In the genomic region with DNA sequence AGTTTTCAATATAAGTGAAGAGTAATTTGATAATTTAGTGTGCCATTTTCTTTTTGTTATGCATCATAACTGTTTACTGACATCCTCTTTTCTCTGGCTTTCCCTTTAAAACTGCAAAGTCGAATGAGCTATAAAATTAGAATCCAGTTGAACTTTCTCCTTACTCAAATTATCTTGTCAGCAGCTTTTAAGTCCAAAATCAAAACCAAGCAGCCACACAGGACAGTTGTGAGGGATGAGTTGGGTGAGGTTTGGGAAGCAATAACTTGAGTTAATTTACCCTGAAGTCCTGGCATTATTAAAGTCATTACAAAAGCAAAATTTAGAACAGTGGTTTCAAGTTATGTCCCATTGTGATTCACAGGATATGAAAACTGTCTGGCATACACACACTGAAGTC, we compare ENCODE assay signal across 19 mouse cellular contexts.
DNase-seq lines count a peak whose midpoint lies in the region; TF ChIP-seq lines count a peak whose summit lies in the region.
"Had no signal": no experiment of that assay in that cellular context is flagged by ENCODE, and none has a peak within 500 bp of the region (broad histone marks: within the 10 kb centered on the region; RNA-seq: fewer than 3 reads in every experiment).

No protein-coding gene starts in this region.

- 43% methylated on average over 1 of the region's 1 CpGs for WGBS in kidney, adult 2 months
- 71% methylated on average over 1 of the region's 1 CpGs for WGBS in macrophage (ENCODE audit: missing documents)

- peaks cover 93% of the 10 kb centered on the region for H3K79me2 ChIP-seq in macrophage (ENCODE audit: inconsistent target)

- DNase-seq in kidney, adult 2 months = peak; percentile 61
- DNase-seq in kidney, postnatal 25 days = no peak
- DNase-seq in left cerebral cortex, postnatal 25 days (ENCODE audit: low spot score in 2 of 2) = no peak
- DNase-seq: adrenal gland, adult 2 months; adrenal gland, postnatal 10 days; adrenal gland, postnatal 25 days; cerebellum, adult 11-12 months; cerebellum, adult 2 months; cerebellum, adult 9-10 months; cerebellum, postnatal 10 days; cerebellum, postnatal 36 days; embryo, embryonic 11 days had no signal

- no peak for TF ChIP-seq CTCF in kidney, adult 2 months (conservative IDR thresholded peaks at IDR 0.05; ENCODE audit: insufficient read depth, insufficient read length, low read depth, low read length)
- TF ChIP-seq CTCF in bone marrow macrophage, adult 2 months (IDR thresholded peaks at IDR 0.05; ENCODE audit: low read depth, low read length) = no peak

- TF ChIP-seq POLR2A in kidney, adult 2 months (IDR thresholded peaks at IDR 0.05; ENCODE audit: low read depth, low read length) = no peak
- TF ChIP-seq POLR2A in bone marrow macrophage, adult 2 months (IDR thresholded peaks at IDR 0.05; ENCODE audit: borderline replicate concordance, low read depth, low read length) = no peak

- no peaks in the 10 kb centered on the region for H3K36me3 ChIP-seq in kidney, adult 2 months (ENCODE audit: control insufficient read depth, insufficient read depth, low read length)
- H3K36me3 ChIP-seq in macrophage (ENCODE audit: inconsistent target) = no peaks in the 10 kb centered on the region
- H3K36me3 ChIP-seq: embryonic facial prominence, embryonic 15.5 days; forebrain, embryonic 12.5 days had no signal

- no peak overlapping the region for H3K4me3 ChIP-seq in kidney, adult 2 months (ENCODE audit: insufficient read depth, low read depth, low read length)
- no peak overlapping the region for H3K4me3 ChIP-seq in bone marrow macrophage, adult 2 months (ENCODE audit: insufficient read depth, low read length)
- H3K4me3 ChIP-seq in macrophage (ENCODE audit: inconsistent target) = no peak overlapping the region
- H3K4me3 ChIP-seq: embryonic facial prominence, embryonic 13.5 days; embryonic facial prominence, embryonic 15.5 days; erythroblast, embryonic 14.5 days; forebrain, embryonic 10.5 days; forebrain, embryonic 12.5 days had no signal

- peak overlapping the region; percentile 78; the same call in 1 of the 2 replicates for H3K27ac ChIP-seq in kidney, adult 2 months (ENCODE audit: insufficient read depth, low read depth, low read length)
- H3K27ac ChIP-seq in bone marrow macrophage, adult 2 months (ENCODE audit: insufficient read depth, low read depth, low read length) = peak overlapping the region; percentile 46
- H3K27ac ChIP-seq in macrophage = peak overlapping the region; percentile 29
- H3K27ac ChIP-seq: embryonic facial prominence, embryonic 13.5 days; embryonic facial prominence, embryonic 15.5 days; forebrain, embryonic 10.5 days; forebrain, embryonic 12.5 days had no signal

- peaks cover 2% of the 10 kb centered on the region; the same call in 1 of the 2 replicates for H3K4me1 ChIP-seq in kidney, adult 2 months (ENCODE audit: control insufficient read depth, insufficient read depth, low read length)
- peaks cover 19% of the 10 kb centered on the region for H3K4me1 ChIP-seq in bone marrow macrophage, adult 2 months (ENCODE audit: control insufficient read depth, insufficient read depth, low read length)
- H3K4me1 ChIP-seq: embryonic facial prominence, embryonic 13.5 days; embryonic facial prominence, embryonic 15.5 days; forebrain, embryonic 10.5 days; forebrain, embryonic 12.5 days had no signal

- H3K27me3 ChIP-seq in kidney, adult 2 months (replicated peaks; ENCODE audit: control insufficient read depth, insufficient read depth, low read length) = no peaks in the 10 kb centered on the region
- H3K27me3 ChIP-seq: embryonic facial prominence, embryonic 13.5 days; embryonic facial prominence, embryonic 15.5 days; forebrain, embryonic 12.5 days had no signal

- intact Hi-C loops in left cerebral cortex, postnatal 25 days (cut with DNase I) = no loop called here
